Mouse (Mus musculus) embryo, embryonic 10 days (tissue): ENCODE measurements around the gene Olfr412.

Experiments used
- DNase-seq: peaks from one replicate; pipeline ENCODE4 v3.0.0-alpha.2; 2015; ENCODE audit warnings: low spot score

Olfr412 gene

DNA sequence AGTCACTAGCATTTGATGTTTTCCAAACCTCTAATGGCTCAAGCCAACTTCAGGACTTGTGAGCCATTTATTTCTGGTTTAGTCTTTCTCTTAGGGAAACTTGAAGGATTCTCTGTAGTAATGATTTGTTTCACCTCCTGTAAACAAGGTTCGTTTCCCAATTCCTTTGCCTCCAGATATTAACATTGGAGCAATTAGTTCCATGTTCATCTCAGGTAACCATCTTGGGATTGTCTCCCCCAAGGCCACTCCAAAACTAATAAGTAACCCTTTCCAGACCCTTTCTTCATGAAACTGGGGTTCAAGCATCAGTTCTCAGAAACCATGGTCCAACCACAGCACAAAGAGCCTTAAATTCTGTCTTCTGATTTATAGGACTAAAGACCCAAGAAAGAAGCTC, at the start of gene Olfr412:
TSS of gene Olfr412 (plus strand) at position 301 of the 400 bp plus-strand sequence.
- DNase-seq: no peak

DNA sequence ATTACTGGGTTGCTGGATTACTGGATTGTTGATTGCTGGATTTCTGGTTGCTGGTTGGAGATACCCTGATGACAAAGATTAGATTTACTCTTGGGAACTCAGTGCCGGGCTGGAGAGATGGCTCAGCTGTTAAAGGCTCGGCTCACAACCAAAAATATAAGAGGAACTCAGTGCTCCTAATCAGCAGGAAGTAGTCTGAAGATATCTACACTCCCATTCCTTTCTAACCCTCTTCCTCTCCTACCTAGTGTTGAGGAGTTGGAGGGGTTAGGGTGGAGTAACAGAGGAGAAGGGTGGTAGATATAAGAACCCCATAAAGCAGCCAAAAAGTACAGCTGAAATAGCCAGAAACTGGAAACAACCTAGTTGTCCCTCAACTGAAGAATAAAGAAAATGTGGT, 35.8 kb upstream of the Olfr412 start:
- no peak for DNase-seq

DNA sequence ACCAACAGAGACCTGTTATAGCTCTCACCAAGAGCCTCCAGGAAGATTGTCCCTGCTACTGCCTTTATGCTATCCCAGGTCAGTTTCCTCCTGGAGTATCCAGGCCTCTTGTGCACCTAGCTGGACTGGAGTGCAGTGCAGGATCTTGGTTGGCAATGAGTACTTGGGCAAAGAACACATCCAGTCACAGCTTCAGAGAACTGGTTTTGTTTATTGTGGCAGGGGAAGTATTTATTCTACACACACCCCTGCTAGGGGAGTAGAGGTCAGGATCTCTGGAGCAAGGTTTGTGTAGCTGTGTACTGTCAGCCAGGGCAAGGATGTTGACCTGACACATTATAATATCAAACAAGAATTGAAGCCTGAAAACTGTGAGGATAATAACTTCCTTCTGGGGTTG, 33.1 kb upstream of the Olfr412 start:
- no peak for DNase-seq

DNA sequence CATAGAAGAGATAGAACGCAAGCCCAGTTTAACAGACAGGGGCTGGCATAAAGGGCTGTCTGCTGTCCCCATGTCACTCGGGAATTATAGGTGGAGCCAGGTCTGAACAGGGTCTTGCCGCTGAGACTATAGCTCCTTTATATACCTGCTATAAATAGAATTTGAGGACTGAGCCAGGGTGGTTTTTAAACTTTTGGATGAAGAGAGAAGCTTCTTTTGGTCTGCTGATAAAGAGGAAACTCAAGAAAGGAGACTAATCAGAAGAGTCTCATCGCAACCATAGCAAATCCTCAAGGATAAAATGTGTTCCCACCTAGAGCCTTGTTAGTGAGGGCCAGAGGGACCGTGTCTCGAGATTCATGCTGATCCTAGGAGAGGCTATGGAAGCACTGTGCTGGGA, 23.9 kb upstream of the Olfr412 start, which contains the start of gene Olfr410:
TSS of gene Olfr410 (minus strand) at position 101 of the 400 bp plus-strand sequence.
- DNase-seq: no peak

DNA sequence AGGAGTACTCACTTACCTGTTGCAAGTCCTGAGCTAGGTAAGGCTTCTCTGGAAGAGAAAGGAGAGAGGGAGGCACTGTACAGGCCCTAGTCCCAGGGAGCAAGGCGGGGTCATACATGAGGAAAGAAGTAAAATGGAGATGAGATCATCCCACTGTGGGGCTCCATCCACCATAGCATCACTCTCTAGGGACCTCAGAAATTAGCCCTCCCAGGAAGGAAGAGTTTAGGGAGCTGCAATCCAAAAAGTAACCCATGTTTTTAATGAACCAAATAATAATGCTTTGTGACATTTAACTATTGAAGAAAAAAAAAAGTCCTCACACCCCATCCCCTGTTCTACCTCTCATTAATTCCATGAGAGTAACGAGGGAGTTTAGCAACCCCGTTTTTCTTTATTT, 9.3 kb upstream of the Olfr412 start, which contains the start of gene Olfr411:
TSS of gene Olfr411 (minus strand) at position 101 of the 400 bp plus-strand sequence.
- no peak for DNase-seq

- peak; percentile 80 for DNase-seq
Measured at GRCm38 (mm10) chr11:74371393-74372100, 9.7 kb downstream of the Olfr412 start.

DNA sequence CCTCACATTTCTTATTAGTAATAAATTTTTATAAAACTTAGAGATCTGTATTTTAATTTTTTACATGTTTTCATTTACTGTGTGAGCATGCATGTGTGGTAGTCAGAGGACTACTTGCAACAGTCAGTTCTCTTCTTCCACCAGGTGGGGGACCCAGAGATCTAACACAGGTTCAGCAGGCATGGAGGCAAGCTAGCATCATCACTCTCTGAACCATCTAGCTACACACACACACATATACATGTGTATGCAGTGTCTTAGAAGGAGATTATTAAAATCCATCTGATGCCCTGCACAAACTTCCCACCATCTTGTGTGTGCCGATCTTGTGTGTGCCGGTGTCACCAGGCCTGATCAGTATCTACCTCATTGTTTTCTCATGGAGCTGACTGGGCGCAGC, 15.0 kb downstream of the Olfr412 start:
- DNase-seq: peak; percentile 57

- no peak for DNase-seq
Measured at GRCm38 (mm10) chr11:74379166-74379873, 17.5 kb downstream of the Olfr412 start.

- no peak for DNase-seq
Measured at GRCm38 (mm10) chr11:74385674-74386073, 23.8 kb downstream of the Olfr412 start.

DNA sequence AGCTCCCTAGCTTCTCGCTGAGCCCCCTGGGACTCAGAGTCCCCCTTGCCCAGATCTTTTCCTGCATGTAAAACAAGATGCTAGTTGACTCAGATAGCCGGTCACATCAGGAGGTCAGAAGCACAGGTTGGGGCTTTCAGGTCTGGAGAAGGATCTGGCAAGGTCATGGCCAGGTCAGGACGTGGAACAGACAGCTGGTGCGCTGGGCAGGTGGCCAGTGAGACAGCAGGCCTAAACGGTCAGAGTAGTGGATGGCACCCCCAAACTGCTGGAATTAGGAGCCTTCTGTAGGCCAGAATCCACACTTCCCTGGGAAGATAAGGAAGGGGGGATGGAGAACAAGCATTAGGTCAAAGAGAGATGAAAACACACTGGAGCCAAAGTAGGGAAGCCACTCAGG, 25.3 kb downstream of the Olfr412 start:
- DNase-seq: no peak

DNA sequence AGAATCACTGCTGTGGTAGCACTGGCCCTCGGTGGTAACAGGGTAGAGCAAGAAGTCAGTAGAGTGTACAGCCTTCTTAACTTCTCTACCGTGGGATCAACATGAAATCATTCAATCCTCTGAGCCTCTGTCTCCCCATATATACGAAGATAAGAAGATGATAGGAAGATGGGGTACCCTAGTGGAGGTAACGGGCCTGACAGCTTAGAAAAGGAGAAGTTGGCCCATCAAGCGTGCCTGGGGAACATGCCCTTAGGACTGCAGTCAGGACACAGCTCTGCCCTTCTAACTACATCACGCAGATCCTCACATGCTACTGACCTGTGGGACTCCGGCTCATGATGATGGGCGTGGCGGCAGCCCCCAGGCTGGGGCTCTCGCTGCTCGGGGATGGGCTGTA, 30.0 kb downstream of the Olfr412 start:
- no peak for DNase-seq

- no peak for DNase-seq
Measured at GRCm38 (mm10) chr11:74392903-74393302, 31.0 kb downstream of the Olfr412 start.

GRCm38 (mm10) chr11:74393489-74393888, 31.6 kb downstream of the Olfr412 start:
- DNase-seq: no peak

- DNase-seq: no peak
Measured at GRCm38 (mm10) chr11:74395583-74395982, 33.7 kb downstream of the Olfr412 start.

- peak; percentile 59 for DNase-seq
Measured at GRCm38 (mm10) chr11:74402126-74402525, 40.3 kb downstream of the Olfr412 start.

- no peak for DNase-seq
Measured at GRCm38 (mm10) chr11:74404216-74404615, 42.3 kb downstream of the Olfr412 start.

DNA sequence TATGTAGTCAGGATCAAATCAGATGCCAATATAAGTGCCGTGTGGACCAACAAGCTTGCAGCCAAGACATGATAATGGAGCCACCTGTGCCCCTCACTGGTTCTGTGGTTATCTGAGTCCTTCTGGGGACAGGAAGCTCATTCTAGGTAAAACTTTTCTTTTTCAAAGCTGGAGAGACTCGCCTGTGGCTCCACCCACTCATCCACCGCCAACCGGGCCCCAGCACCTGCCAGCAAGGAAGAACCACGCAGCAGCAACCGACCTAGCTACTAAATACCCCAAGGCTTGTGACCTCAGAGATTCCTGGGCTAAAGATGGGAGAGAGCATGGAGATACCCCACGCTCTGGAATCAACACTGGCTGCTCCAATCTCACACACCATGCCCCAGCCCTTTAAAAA, 43.3 kb downstream of the Olfr412 start:
- DNase-seq: no peak

GRCm38 (mm10) chr11:74408587-74409446, 46.9 kb downstream of the Olfr412 start:
- DNase-seq: no peak

GRCm38 (mm10) chr11:74409447-74409754, 47.5 kb downstream of the Olfr412 start:
- no peak for DNase-seq

DNA sequence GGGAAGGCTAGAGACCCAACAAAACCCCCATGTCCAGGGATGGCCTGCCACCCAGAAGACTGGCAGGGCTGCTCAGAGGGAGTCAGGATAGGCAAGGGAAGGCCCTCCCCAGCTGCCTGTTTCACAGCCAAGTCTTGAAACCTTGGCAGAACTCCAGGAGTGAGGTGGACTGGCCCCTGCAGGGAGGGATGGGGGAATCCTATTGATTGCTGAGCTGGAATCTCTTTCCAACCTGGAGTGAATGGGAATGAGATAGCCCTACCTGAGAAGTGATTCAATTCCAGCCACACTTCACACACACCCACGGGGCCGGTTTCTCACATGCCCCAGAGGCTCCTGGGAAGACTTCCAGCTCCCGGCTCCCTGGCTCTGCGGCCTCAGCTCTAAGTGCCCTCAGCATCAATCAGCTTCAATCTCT, 47.9 kb downstream of the Olfr412 start:
- no peak for DNase-seq

DNA sequence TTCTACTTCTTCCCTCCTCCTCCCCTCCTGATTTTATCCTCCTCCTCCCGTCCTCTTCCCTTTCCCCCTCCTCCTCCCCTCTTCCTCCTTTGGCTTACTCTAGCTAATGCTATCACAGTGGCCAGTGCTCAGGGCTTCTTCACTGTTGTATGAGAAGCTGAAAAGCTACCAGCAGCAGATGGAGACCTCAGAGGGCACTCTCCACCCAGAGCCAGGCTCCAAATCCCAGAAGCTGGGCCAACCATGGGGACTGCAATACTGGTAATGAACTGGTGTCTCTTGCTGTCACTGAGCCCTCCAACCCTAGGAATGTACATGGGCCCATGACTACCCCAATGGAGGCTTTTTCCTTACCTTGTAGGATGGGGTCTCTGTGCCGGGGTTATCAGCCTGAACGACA, 50.1 kb downstream of the Olfr412 start:
- DNase-seq: no peak

DNA sequence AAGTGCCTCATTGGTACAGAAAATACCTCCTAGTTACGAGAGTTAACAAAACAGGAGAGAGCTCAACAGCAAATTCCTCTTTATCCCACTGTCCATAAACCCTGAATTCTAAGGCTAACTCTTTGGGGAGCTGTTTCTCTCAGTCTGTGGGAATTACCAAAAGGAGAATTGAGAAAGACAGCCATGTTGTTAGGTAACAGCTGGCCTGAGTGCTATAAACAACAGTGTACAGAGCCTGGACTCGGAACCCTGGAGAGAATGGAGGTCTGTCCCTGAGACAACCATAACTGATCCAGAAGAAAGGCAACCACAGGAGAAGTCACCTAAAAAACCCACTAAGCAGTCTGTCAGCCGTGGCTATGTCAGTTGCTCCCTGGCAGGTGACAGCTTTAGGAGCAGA, 50.6 kb downstream of the Olfr412 start:
- DNase-seq: no peak
